Mouse (Mus musculus) gastrocnemius, adult 2 months (tissue): ENCODE data around the gene Xab2. TPM values are rescaled to one million over a fixed set of nuclear protein-coding genes. Genes with fewer than 3 reads are reported as not detected.
A peak's percentile ranks its signal among the peaks of the same experiment; 100 is the strongest.

Source experiments
- DNase-seq: peaks from one replicate; pipeline ENCODE4 v3.0.0; 2022
- H3K27ac ChIP-seq: fragments of 200-600 bp; 2 replicates; pipeline ENCODE4 v1.8.1; 2022; ENCODE audit warnings: mild to moderate bottlenecking
- H3K4me3 ChIP-seq: fragments of 200-600 bp; 2 replicates; pipeline ENCODE4 v1.8.1; 2022; ENCODE audit warnings: mild to moderate bottlenecking, moderate library complexity
- CTCF ChIP-seq: fragments of 200-600 bp; IDR thresholded peaks from 2 replicates; pipeline ENCODE4 v1.8.1; 2022; ENCODE audit warnings: antibody characterized with exemption, mild to moderate bottlenecking, moderate library complexity
- intact Hi-C: fragments of 180-260 bp; cut with DNase I; formaldehyde crosslinking; loops from one replicate; pipeline ENCODE4 v1.15.1; 2025
- total RNA-seq, 2 experiments: library from RNA; stranded (reverse); gene quantifications; 2 replicates each; pipeline ENCODE4 v1.2.3; 2021

Xab2 gene
- total RNA-seq, 2 experiments from 2014 or later, result 11.0 to 11.3 TPM

- no peak for TF ChIP-seq CTCF
- intact Hi-C loops, result no loop called here
- no peak for DNase-seq
- no peak overlapping the region for H3K4me3 ChIP-seq
- H3K27ac ChIP-seq, result no peak overlapping the region
Observed at GRCm38 (mm10) chr8:3646824-3647531, 25.9 kb upstream of the Xab2 start.

GRCm38 (mm10) chr8:3645804-3646203 lies 24.7 kb upstream of the Xab2 start:
- H3K4me3 ChIP-seq, result no peak overlapping the region
- DNase-seq, result peak; percentile 43
- no peak overlapping the region for H3K27ac ChIP-seq
- TF ChIP-seq CTCF, result no peak
- intact Hi-C loops, result no loop called here

- Histone ChIP-seq H3K4me3 (peak overlapping the region; percentile 74), H3K27ac (no peak overlapping the region)
- intact Hi-C loops, result no loop called here
- no peak for TF ChIP-seq CTCF
- DNase-seq, result no peak
Observed at GRCm38 (mm10) chr8:3631478-3631875, 10.4 kb upstream of the Xab2 start.

- peak within 1 kb of the TSS; percentile 74 for H3K4me3 ChIP-seq
- no peak for TF ChIP-seq CTCF
- DNase-seq, result peak; percentile 63
- no peak within 1 kb of the TSS; the same call in 1 of the 2 replicates for H3K27ac ChIP-seq
- intact Hi-C loops, result no loop called here
Observed at GRCm38 (mm10) chr8:3630647-3631477, 9.7 kb upstream of the Xab2 start, which contains the start of gene Stxbp2. Gene Stxbp2, plus strand, starts transcription at chr8:3630955.

GRCm38 (mm10) chr8:3628014-3628413 lies 6.9 kb upstream of the Xab2 start:
- Histone ChIP-seq H3K4me3 (no peak overlapping the region), H3K27ac (no peak overlapping the region)
- DNase-seq, result no peak
- TF ChIP-seq CTCF, result peak; percentile 45
- intact Hi-C loops, result loop anchor here (10.0 kb wide), 1 partner anchor 1047 kb away; no protein-coding TSS in a partner anchor

- no peak overlapping the region for H3K4me3 ChIP-seq
- no peak for TF ChIP-seq CTCF
- H3K27ac ChIP-seq, result no peak overlapping the region
- no peak for DNase-seq
- intact Hi-C loops, result loop anchor here (10.0 kb wide), 1 partner anchor 1048 kb away; no protein-coding TSS in a partner anchor
Observed at GRCm38 (mm10) chr8:3626971-3627370, 5.9 kb upstream of the Xab2 start.

- Histone ChIP-seq H3K27ac (no peak within 1 kb of the TSS), H3K4me3 (no peak within 1 kb of the TSS)
- DNase-seq, result no peak
- intact Hi-C loops, result loop anchor here (10.0 kb wide), 1 partner anchor 1049 kb away; no protein-coding TSS in a partner anchor
- TF ChIP-seq CTCF, result no peak
Observed at GRCm38 (mm10) chr8:3625445-3625844, 4.3 kb upstream of the Xab2 start, which contains the start of gene Pcp2. Gene Pcp2, minus strand, starts transcription at chr8:3625545.

- intact Hi-C loops, result loop anchor here (5.0 to 10.0 kb wide), 2 partner anchors 105 to 1053 kb away; partner anchors contain the start of gene Pnpla6
Observed at GRCm38 (mm10) chr8:3622119-3622518, 1.0 kb upstream of the Xab2 start.

GRCm38 (mm10) chr8:3609816-3610150 lies 11.3 kb downstream of the Xab2 start:
- H3K4me3 ChIP-seq, result no peak overlapping the region
- DNase-seq, result no peak
- no peak for TF ChIP-seq CTCF
- no peak overlapping the region for H3K27ac ChIP-seq
- intact Hi-C loops, result no loop called here

More at GRCm38 (mm10) chr8:3622119-3622518, 1.0 kb upstream of the Xab2 start:
- peak overlapping the region; percentile 96; the same call in 1 of the 2 replicates for H3K4me3 ChIP-seq
- no peak for DNase-seq
- no peak overlapping the region for H3K27ac ChIP-seq
- TF ChIP-seq CTCF, result no peak

GRCm38 (mm10) chr8:3609046-3609815 lies 11.9 kb downstream of the Xab2 start:
- no peak for TF ChIP-seq CTCF
- Histone ChIP-seq H3K4me3 (no peak overlapping the region), H3K27ac (no peak overlapping the region; the same call in 1 of the 2 replicates)
- DNase-seq, result no peak
- intact Hi-C loops, result no loop called here

- intact Hi-C loops, result no loop called here
- no peak overlapping the region for H3K27ac ChIP-seq
- DNase-seq, result no peak
- H3K4me3 ChIP-seq, result no peak overlapping the region
- no peak for TF ChIP-seq CTCF
Observed at GRCm38 (mm10) chr8:3607822-3608221, 13.3 kb downstream of the Xab2 start.

- DNase-seq, result no peak
- TF ChIP-seq CTCF, result no peak
- intact Hi-C loops, result no loop called here
- Histone ChIP-seq H3K4me3 (no peak overlapping the region), H3K27ac (no peak overlapping the region)
Observed at GRCm38 (mm10) chr8:3606593-3606992, 14.5 kb downstream of the Xab2 start.
